Mouse (Mus musculus): Measurements from ENCODE around the gene Mphosph8. TPM values are rescaled to one million over a fixed set of nuclear protein-coding genes. Genes with fewer than 3 reads are reported as not detected.

The Mphosph8 gene
- 36.7 and 37.5 TPM in 2 replicates for polyA plus RNA-seq (2012; rRNA removed)

DNA sequence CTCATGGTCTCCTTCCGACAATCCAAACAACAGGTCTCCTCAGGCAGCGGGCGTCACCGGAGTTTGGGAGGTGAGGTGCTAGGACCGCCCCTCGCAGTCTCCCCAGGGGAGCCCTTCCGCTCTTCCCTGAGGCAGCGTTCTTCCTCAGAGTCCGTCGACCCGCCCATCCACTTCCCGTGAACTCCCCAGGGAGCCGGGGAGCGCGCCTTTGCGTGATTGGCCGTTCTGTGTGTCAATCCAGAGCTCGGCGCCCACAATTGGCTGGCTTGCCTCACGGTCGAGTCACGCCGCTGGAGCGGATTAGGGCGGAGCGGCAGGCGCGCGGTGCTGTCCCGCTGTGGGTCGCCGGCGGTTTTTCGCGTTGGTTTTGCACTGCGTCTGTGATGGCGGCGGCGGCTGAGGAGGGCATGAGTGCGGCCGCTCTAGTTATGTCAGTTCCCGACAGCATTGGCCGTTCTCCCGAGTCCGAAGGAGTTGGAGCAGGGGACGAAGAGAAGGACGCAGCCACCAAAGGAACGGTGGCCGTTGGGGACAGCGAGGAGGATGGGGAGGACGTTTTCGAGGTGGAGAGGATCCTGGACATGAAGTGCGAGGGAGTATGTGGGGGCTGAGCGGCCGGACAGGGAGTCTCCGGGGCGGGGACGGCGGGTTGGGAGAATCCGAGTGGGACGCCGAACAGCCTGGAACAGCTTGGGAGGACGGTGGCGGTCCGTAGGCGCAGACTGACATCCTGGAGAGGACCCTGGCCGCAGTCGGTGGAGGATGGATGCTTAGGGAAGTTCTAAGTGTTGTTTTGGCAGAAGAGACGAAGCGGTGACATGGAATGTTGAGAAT lies at the start of gene Mphosph8:
Mphosph8 (plus strand) TSS at position 280 of the 834 bp plus-strand sequence.
- peak; percentile 99 to 100 for DNase-seq (ENCODE audit: extremely low spot score in 1 of 2, low spot score in 1 of 2)

- no peak for DNase-seq (ENCODE audit: extremely low spot score in 1 of 2, low spot score in 1 of 2)
Observed at GRCm38 (mm10) chr14:56620425-56620824, 47.6 kb upstream of the Mphosph8 start.

GRCm38 (mm10) chr14:56626202-56626601 lies 41.8 kb upstream of the Mphosph8 start:
- DNase-seq (ENCODE audit: extremely low spot score in 1 of 2, low spot score in 1 of 2): no peak

GRCm38 (mm10) chr14:56628336-56628735 lies 39.7 kb upstream of the Mphosph8 start:
- peak; percentile 4 to 57 for DNase-seq (ENCODE audit: extremely low spot score in 1 of 2, low spot score in 1 of 2)

DNA sequence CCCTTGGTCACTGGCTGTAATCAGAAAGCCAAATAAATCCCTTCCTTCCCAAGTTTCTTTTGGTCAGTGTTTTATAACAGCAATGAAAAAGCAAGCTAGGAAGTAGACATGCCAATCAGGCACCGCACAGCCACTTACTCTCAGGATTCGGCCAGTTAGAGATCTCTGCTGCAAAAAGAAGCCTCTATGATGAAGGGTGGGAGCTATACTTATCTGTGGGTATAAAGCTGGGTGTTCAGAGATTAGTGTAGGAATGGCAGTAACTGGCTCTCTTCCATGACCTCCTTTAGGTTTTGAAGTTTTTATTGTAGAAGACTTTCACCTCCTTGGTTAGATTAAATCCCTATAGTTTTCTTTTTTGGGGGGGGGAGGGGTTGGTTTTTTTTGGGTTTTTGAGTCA lies 36.9 kb upstream of the Mphosph8 start:
- DNase-seq (ENCODE audit: extremely low spot score in 1 of 2, low spot score in 1 of 2): no peak

DNA sequence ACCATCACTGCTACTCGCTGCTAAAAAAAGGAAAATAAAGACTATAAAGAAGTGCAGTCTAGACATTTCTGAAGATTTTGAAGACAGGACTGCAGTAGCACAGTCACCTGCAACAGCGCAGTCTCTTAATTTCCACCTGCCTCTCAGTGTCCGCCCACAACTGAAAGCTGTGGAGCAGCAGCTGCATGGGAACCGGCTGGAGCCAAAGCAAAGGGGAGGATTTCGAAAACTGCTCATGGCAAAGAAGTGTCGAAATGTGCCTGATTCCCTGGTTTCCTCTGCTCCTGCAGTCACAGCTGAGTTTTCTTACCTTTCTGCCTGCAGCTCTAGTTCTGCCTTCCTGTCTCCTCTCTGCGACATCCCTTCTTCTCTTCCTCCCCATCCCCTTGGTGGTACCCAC lies 20.8 kb upstream of the Mphosph8 start:
- peak in 1 of 2 experiments; percentile 19 for DNase-seq (ENCODE audit: extremely low spot score in 1 of 2, low spot score in 1 of 2)

DNA sequence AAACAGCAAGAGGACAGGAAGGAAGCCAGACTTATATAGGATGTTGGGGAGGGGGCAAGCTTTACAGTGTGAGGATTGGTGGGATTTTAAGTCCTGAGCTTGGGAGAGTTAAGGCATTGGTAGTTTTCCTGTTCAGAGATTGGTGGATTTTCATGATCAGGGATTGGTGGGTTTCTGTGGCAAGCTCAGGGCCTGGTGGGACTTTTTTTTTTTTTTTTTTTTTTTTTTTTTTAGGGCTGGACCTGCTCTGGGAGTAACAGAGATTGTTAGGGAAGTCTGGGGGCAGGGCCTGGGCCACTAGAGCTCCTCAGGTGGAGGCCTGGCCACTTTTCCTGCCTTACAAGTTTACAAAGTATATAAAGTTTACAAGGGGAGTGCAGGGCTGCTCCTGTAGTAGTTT lies 18.6 kb upstream of the Mphosph8 start:
- DNase-seq (ENCODE audit: extremely low spot score in 1 of 2, low spot score in 1 of 2): no peak

- peak in 1 of 2 experiments; percentile 45 for DNase-seq (ENCODE audit: extremely low spot score in 1 of 2, low spot score in 1 of 2)
Observed at GRCm38 (mm10) chr14:56665651-56666050, 2.4 kb upstream of the Mphosph8 start.

- DNase-seq (ENCODE audit: extremely low spot score in 1 of 2, low spot score in 1 of 2): no peak
Observed at GRCm38 (mm10) chr14:56666909-56667308, 1.1 kb upstream of the Mphosph8 start.

DNA sequence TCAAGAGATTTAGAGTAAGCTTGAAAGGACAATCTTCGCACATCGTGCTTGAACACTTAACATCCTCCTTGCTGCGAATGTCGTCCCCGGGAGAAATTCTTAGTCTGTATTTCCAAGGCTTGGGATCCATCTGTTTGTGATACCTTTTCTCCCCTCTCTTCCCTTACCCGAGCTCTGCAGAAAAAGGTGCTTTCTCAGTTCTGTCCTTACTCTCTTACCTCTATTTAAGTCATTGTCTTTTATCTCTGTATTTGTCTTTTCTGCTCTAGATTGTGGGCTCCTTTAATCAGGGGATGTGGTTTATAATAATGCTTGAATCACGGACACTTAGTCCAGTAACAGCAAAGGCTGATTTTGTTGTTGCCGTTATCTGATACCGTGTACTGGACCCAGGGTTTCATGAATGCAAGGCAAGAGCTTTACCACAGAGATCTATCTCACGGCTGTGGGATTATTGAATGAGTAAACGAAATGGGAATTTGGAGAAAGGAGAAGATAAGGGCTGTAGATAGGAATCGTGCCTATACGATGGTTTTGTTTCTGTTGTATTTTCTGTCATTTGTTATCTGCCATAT lies 1.1 kb downstream of the Mphosph8 start:
- DNase-seq (ENCODE audit: extremely low spot score in 1 of 2, low spot score in 1 of 2): no peak

GRCm38 (mm10) chr14:56685426-56685825 lies 17.4 kb downstream of the Mphosph8 start:
- DNase-seq (ENCODE audit: extremely low spot score in 1 of 2, low spot score in 1 of 2): no peak

GRCm38 (mm10) chr14:56689116-56689515 lies 21.1 kb downstream of the Mphosph8 start:
- no peak for DNase-seq (ENCODE audit: extremely low spot score in 1 of 2, low spot score in 1 of 2)

- DNase-seq (ENCODE audit: extremely low spot score in 1 of 2, low spot score in 1 of 2): peak in 1 of 2 experiments; percentile 42
Observed at GRCm38 (mm10) chr14:56689766-56690165, 21.7 kb downstream of the Mphosph8 start.

GRCm38 (mm10) chr14:56695495-56695894 lies 27.4 kb downstream of the Mphosph8 start:
- DNase-seq (ENCODE audit: extremely low spot score in 1 of 2, low spot score in 1 of 2): no peak

- DNase-seq (ENCODE audit: extremely low spot score in 1 of 2, low spot score in 1 of 2): no peak
Observed at GRCm38 (mm10) chr14:56697836-56698235, 29.8 kb downstream of the Mphosph8 start.

GRCm38 (mm10) chr14:56702644-56703043 lies 34.6 kb downstream of the Mphosph8 start:
- no peak for DNase-seq (ENCODE audit: extremely low spot score in 1 of 2, low spot score in 1 of 2)

GRCm38 (mm10) chr14:56705687-56706086 lies 37.6 kb downstream of the Mphosph8 start:
- no peak for DNase-seq (ENCODE audit: extremely low spot score in 1 of 2, low spot score in 1 of 2)

GRCm38 (mm10) chr14:56726493-56726892 lies 58.4 kb downstream of the Mphosph8 start:
- no peak for DNase-seq (ENCODE audit: extremely low spot score in 1 of 2, low spot score in 1 of 2)

DNA sequence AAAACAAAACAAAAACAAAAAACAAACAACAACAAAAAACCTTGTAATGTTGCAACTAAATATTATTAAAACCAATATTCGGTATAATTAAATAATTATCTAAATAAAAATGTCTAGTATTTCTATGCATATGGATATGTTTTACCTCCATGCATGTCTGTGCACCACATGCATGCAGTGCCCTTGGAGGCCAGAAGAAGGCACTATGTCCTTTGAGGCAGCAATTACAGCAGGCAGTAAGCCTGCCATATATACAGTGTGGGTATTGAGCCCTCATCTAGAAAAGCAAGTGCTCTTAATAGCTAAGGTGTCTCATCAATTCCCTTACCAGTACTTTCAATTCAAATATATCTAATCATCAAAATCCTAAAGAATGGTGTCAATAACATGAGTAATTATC lies 72.1 kb downstream of the Mphosph8 start:
- DNase-seq (ENCODE audit: extremely low spot score in 1 of 2, low spot score in 1 of 2): no peak

Data from frontal cortex, adult 2 months (tissue).